Mouse (Mus musculus) monocyte, adult 5-6 weeks (primary cell): ENCODE measurements around the gene Crot. TPM values are rescaled to one million over a fixed set of nuclear protein-coding genes. Genes with fewer than 3 reads are reported as not detected.

Experiments
- ATAC-seq: fragments of 153-309, 156-312 bp; replicated peaks from 2 replicates; pipeline ENCODE4 v1.8.0; 2017; ENCODE audit warnings: mild to moderate bottlenecking; ENCODE audit not compliant: low TSS enrichment, insufficient number of reproducible peaks, severe bottlenecking, poor library complexity, low FRiP score
- total RNA-seq: library from RNA; stranded (forward); fragments of 200-1000, 200-491, 200-594 nt; gene quantifications from 3 replicates; pipeline ENCODE4 v1.2.3, GENCODE M21; 2017

Crot gene
- total RNA-seq, 1 experiment from 2014 or later, result 66.8 TPM

DNA sequence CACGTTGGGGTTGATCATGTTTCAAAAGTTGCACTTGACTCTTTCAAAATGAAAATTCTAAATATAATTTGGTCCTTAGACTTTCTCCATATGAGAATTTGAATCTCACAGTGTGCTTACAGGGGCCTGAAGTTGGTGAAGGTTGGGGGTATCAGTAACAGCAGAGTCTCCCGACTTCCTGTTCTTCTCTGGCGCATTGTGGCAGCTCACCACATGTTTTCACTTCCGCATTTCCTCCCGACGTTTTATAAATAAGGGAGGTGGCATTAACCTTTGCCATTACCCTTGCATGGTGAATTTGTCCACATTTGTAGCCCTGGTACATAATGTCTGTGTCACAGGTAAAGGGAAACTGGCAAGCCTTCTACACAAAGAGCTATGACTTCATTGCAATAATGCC is 80.1 kb downstream of the Crot start:
- ATAC-seq, result peak; percentile 94

- no peak for ATAC-seq
Observed at GRCm38 (mm10) chr5:8916400-8916799, 80.7 kb downstream of the Crot start.

Other genes with a start within 250 kb of the Crot start
- 7.8 to 26.7 TPM (median 14.4 TPM) in 3 replicates for gene Abcb1b, start 199.2 kb downstream of the Crot start, total RNA-seq
- gene Abcb4, start 103.6 kb downstream of the Crot start, total RNA-seq, result 1.2 to 1.3 TPM (median 1.2 TPM) in 3 replicates
- gene Tmem243, start 103.3 kb upstream of the Crot start, total RNA-seq, result 93.7 to 108 TPM (median 100 TPM) in 3 replicates
- 118 to 143 TPM (median 119 TPM) in 3 replicates for gene Dmtf1, start 164.5 kb upstream of the Crot start, total RNA-seq